Mouse (Mus musculus): ENCODE measurements at regions not wholly inside any gene's neighbourhood (a gene's known extent, or its start where the extent isn't known, plus 50 kb on each side); places are given as distances from the start of the nearest gene placed in this dataset.

DNA sequence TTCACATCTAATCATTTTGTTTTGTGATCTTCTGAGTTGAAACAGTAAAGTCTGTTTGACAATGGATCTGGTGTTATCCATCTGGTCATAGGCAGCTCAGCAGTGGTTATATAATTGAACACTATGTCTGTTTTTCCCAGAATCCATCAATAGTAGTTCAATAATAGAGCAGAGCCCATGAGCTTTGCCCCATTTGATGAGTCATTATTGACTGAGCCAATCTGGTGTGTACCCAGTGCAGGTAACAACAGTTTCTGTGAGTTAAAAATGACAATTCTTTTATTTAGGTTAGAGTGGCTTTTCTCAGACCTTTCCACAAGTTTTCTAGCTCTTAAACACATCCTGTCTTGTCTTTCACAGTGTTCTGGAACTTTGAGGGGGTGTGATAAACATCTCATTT, 518.8 kb downstream of the Gabrg1 start:
- DNase-seq (ENCODE audit: low spot score): peak; percentile 11

Data from layer of hippocampus, adult 9-10 months (tissue).